In the genomic region with DNA sequence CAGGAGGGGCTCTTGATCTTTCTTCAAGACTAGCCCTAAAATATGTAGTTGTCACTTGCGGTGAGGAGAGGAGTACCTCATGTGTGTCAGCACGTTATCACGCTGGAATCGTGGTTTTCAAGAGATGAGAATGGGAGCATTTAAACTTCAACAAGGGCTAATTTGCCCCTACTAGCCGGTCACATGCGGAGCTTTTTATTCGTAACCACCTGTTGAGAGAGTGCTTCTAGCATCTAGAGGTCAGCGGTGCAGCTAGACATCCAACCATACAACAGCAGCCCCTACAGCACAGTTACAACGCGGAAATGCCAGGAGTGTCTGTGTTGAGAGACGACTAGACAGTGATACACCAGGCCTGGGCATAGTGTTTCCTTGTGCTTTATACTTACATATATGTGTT, we compare ENCODE assay signal across 8 mouse cellular contexts. TPM values are rescaled to one million over a fixed set of nuclear protein-coding genes. Genes with fewer than 3 reads are reported as not detected.
DNase-seq lines count a peak whose midpoint lies in the region; ATAC-seq and TF ChIP-seq lines count a peak whose summit lies in the region.

No protein-coding gene starts in this region.

- H3K36me3 ChIP-seq in embryonic facial prominence, embryonic 11.5 days (replicated peaks; ENCODE audit: control insufficient read depth, insufficient read depth, low read depth, low read length), result peaks cover 3% of the 10 kb centered on the region; the same call in 1 of the 2 replicates
- peaks cover 21% of the 10 kb centered on the region for H3K36me3 ChIP-seq in hindbrain, postnatal 0 days (ENCODE audit: insufficient read depth, low read length)
- peaks cover 5% of the 10 kb centered on the region; the same call in 1 of the 2 replicates for H3K36me3 ChIP-seq in midbrain, embryonic 11.5 days (ENCODE audit: control insufficient read depth, insufficient read depth, low read length)

- ATAC-seq in embryonic facial prominence, embryonic 11.5 days (replicated peaks; ENCODE audit: insufficient number of reproducible peaks, low FRiP score, low TSS enrichment, low read depth), result no peak
- ATAC-seq in hindbrain, postnatal 0 days, result no peak
- no peak for ATAC-seq in midbrain, embryonic 11.5 days (ENCODE audit: low FRiP score)

- 2% methylated on average over 11 of the region's 11 CpGs for WGBS in embryonic facial prominence, embryonic 11.5 days
- WGBS in hindbrain, postnatal 0 days, result 1% methylated on average over 11 of the region's 11 CpGs
- 3% methylated on average over 11 of the region's 11 CpGs for WGBS in midbrain, embryonic 11.5 days

- H3K4me3 ChIP-seq in embryonic facial prominence, embryonic 11.5 days (ENCODE audit: low read depth, low read length), result peak overlapping the region; percentile 94
- H3K4me3 ChIP-seq in hindbrain, postnatal 0 days (ENCODE audit: low read length), result peak overlapping the region; percentile 72
- peak overlapping the region; percentile 91 for H3K4me3 ChIP-seq in midbrain, embryonic 11.5 days (ENCODE audit: low read depth, low read length)

- no peaks in the 10 kb centered on the region for H3K27me3 ChIP-seq in embryonic facial prominence, embryonic 11.5 days (ENCODE audit: control insufficient read depth, insufficient read depth, low read length)
- H3K27me3 ChIP-seq in hindbrain, postnatal 0 days (ENCODE audit: insufficient read depth, low read length), result no peaks in the 10 kb centered on the region
- no peaks in the 10 kb centered on the region for H3K27me3 ChIP-seq in midbrain, embryonic 11.5 days (ENCODE audit: control insufficient read depth, insufficient read depth, low read length)

- H3K4me1 ChIP-seq in embryonic facial prominence, embryonic 11.5 days (ENCODE audit: control insufficient read depth, insufficient read depth, low read length), result no peaks in the 10 kb centered on the region
- 0 out of 2 replicates have a peak, but pooled peaks cover 5% of the 10 kb centered on the region for H3K4me1 ChIP-seq in hindbrain, postnatal 0 days (ENCODE audit: insufficient read depth, low read length)
- peaks cover 12% of the 10 kb centered on the region for H3K4me1 ChIP-seq in midbrain, embryonic 11.5 days (ENCODE audit: control insufficient read depth, insufficient read depth, low read length)

- peak; percentile 6 for DNase-seq in adrenal gland, adult 2 months
- no peak for DNase-seq in adrenal gland, postnatal 4 days (ENCODE audit: low spot score in 2 of 2)
- DNase-seq in B cell, adult 2 months, result peak; percentile 3 to 6
- DNase-seq in embryonic facial prominence, embryonic 11.5 days (ENCODE audit: low spot score), result peak; percentile 15
- DNase-seq in hindbrain, postnatal 0 days (ENCODE audit: low spot score), result peak; percentile 43
- no peak for DNase-seq in midbrain, embryonic 11.5 days (ENCODE audit: low spot score, missing footprints)
- no peak for DNase-seq in gastrocnemius, postnatal 25 days
- DNase-seq in cerebellum, postnatal 25 days, result no peak

- no peak overlapping the region for H3K27ac ChIP-seq in embryonic facial prominence, embryonic 11.5 days (replicated peaks; ENCODE audit: low read depth, low read length)
- H3K27ac ChIP-seq in hindbrain, postnatal 0 days, result peak overlapping the region; percentile 91
- no peak overlapping the region for H3K27ac ChIP-seq in midbrain, embryonic 11.5 days (ENCODE audit: low read depth, low read length)

- no peaks in the 10 kb centered on the region for H3K9me3 ChIP-seq in embryonic facial prominence, embryonic 11.5 days (replicated peaks; ENCODE audit: control insufficient read depth, low read length)
- H3K9me3 ChIP-seq in hindbrain, postnatal 0 days (ENCODE audit: low read length), result no peaks in the 10 kb centered on the region
- no peaks in the 10 kb centered on the region for H3K9me3 ChIP-seq in midbrain, embryonic 11.5 days (ENCODE audit: control insufficient read depth, low read length)

- no peak for TF ChIP-seq CTCF in hindbrain, postnatal 0 days (IDR thresholded peaks at IDR 0.05; ENCODE audit: low read depth)

- peak overlapping the region; percentile 96 for H3K9ac ChIP-seq in embryonic facial prominence, embryonic 11.5 days (replicated peaks; ENCODE audit: low read length)
- H3K9ac ChIP-seq in hindbrain, postnatal 0 days (replicated peaks; ENCODE audit: low read length), result peak overlapping the region; percentile 73
- H3K9ac ChIP-seq in midbrain, embryonic 11.5 days (ENCODE audit: low read length), result peak overlapping the region; percentile 92

- H3K4me2 ChIP-seq in embryonic facial prominence, embryonic 11.5 days (ENCODE audit: low read depth, low read length), result peak overlapping the region; percentile 57
- peak overlapping the region; percentile 79 for H3K4me2 ChIP-seq in hindbrain, postnatal 0 days (ENCODE audit: low read depth, low read length)
- H3K4me2 ChIP-seq in midbrain, embryonic 11.5 days, result peak overlapping the region; percentile 80

RNA-seq across cellular contexts. Expression of gene Uqcrc2, which starts 0.8 kb away (rescaled TPM):
- 100 to 1,000 TPM; 350 to 468 TPM for total RNA-seq in adrenal gland, adult 2 months (2021)
- polyA plus RNA-seq in adrenal gland, adult 2 months (2012; rRNA removed), result 29.6 and 34.2 TPM in 2 replicates
- total RNA-seq in adrenal gland, postnatal 4 days (2021), result 100 to 1,000 TPM; 295 to 326 TPM
- polyA plus RNA-seq in embryonic facial prominence, embryonic 11.5 days (2014; fragmentation: Nextera tagmentation; extraction: Ambion mirVana), result 211 and 221 TPM in 2 replicates
- 151 and 165 TPM in 2 replicates for total RNA-seq in hindbrain, postnatal 0 days (2014; rRNA removed)
- polyA plus RNA-seq in hindbrain, postnatal 0 days (2015; fragmentation: Nextera tagmentation; extraction: Ambion mirVana), result 244 and 258 TPM in 2 replicates
- polyA plus RNA-seq in midbrain, embryonic 11.5 days (2014; fragmentation: Nextera tagmentation; extraction: Ambion mirVana), result 201 and 211 TPM in 2 replicates
- 100 to 1,000 TPM; 519 to 547 TPM for total RNA-seq in gastrocnemius, postnatal 25 days (2021)

RNA-seq across cellular contexts. Expression of gene Pdzd9, which starts 34.3 kb away (rescaled TPM):
- not detected for total RNA-seq in adrenal gland, adult 2 months (2021)
- polyA plus RNA-seq in adrenal gland, adult 2 months (2012; rRNA removed), result not detected in 2 replicates
- total RNA-seq in adrenal gland, postnatal 4 days (2021), result not detected
- polyA plus RNA-seq in embryonic facial prominence, embryonic 11.5 days (2014; fragmentation: Nextera tagmentation; extraction: Ambion mirVana), result 0.33 and 0.50 TPM in 2 replicates
- 0.99 TPM in 1 of 2 replicates, not detected in the other for total RNA-seq in hindbrain, postnatal 0 days (2014; rRNA removed)
- polyA plus RNA-seq in hindbrain, postnatal 0 days (2015; fragmentation: Nextera tagmentation; extraction: Ambion mirVana), result 0.40 and 0.47 TPM in 2 replicates
- polyA plus RNA-seq in midbrain, embryonic 11.5 days (2014; fragmentation: Nextera tagmentation; extraction: Ambion mirVana), result 0.38 and 0.39 TPM in 2 replicates
- not detected for total RNA-seq in gastrocnemius, postnatal 25 days (2021)

RNA-seq across cellular contexts. Expression of gene Mosmo, which starts 41.6 kb away (rescaled TPM):
- total RNA-seq in adrenal gland, adult 2 months (2021), result 10 to 100 TPM; 29.3 to 41.6 TPM
- polyA plus RNA-seq in adrenal gland, adult 2 months (2012; rRNA removed), result 30.9 and 43.3 TPM in 2 replicates
- total RNA-seq in adrenal gland, postnatal 4 days (2021), result 10 to 100 TPM; 36.2 to 41.2 TPM
- polyA plus RNA-seq in embryonic facial prominence, embryonic 11.5 days (2014; fragmentation: Nextera tagmentation; extraction: Ambion mirVana), result 14.7 and 17.8 TPM in 2 replicates
- 18.9 and 24.6 TPM in 2 replicates for total RNA-seq in hindbrain, postnatal 0 days (2014; rRNA removed)
- polyA plus RNA-seq in hindbrain, postnatal 0 days (2015; fragmentation: Nextera tagmentation; extraction: Ambion mirVana), result 12.2 and 12.3 TPM in 2 replicates
- 12.5 and 15.0 TPM in 2 replicates for polyA plus RNA-seq in midbrain, embryonic 11.5 days (2014; fragmentation: Nextera tagmentation; extraction: Ambion mirVana)
- 10 to 100 TPM; 20.2 to 20.7 TPM for total RNA-seq in gastrocnemius, postnatal 25 days (2021)

Comparison
In these comparisons a context has a peak if more than half of its experiments do, and no peak if none do; other contexts are left out.
1. DNase-seq: peak in adrenal gland, adult 2 months (single experiment), B cell, adult 2 months (2 of 2), embryonic facial prominence, embryonic 11.5 days (single experiment) and hindbrain, postnatal 0 days (single experiment); none in adrenal gland, postnatal 4 days (0 of 2), midbrain, embryonic 11.5 days (single experiment), gastrocnemius, postnatal 25 days (single experiment) and cerebellum, postnatal 25 days (0 of 2).
2. Peak in every context shown above with its lines, with median percentiles within 50 percentile points of each other: H3K4me2 ChIP-seq, H3K4me3 ChIP-seq and H3K9ac ChIP-seq.